Mouse (Mus musculus) MEL (cell line): ENCODE measurements around the gene Wif1. TPM values are rescaled to one million over a fixed set of nuclear protein-coding genes. Genes with fewer than 3 reads are reported as not detected.

Experiments used
- DNase-seq: peaks from one replicate; pipeline ENCODE4 v3.0.0; 2011; ENCODE audit warnings: low read depth, low spot score
- H3K27ac ChIP-seq: 2 replicates; pipeline ENCODE4 v1.5.1; 2012; ENCODE audit warnings: low read depth, mild to moderate bottlenecking, control low read depth, low read length, moderate library complexity; ENCODE audit not compliant: control insufficient read depth
- H3K27me3 ChIP-seq, 2 experiments: fragments of 150-350 bp in 1 of 2; sonication (generic) in 1 of 2; 2 replicates each; pipeline ENCODE4 v1.6.1; 2012; ENCODE audit warnings: low read length in 2 of 2, mild to moderate bottlenecking in 2 of 2, improper control_type of control experiment in 1 of 2, moderate library complexity in 1 of 2; ENCODE audit not compliant: insufficient read depth in 2 of 2, control insufficient read depth in 1 of 2
- H3K36me3 ChIP-seq, 2 experiments: 2 replicates each; pipeline ENCODE4 v1.6.1; 2012 to 2014; ENCODE audit warnings: low read length in 2 of 2, improper control_type of control experiment in 1 of 2, inconsistent platforms in 1 of 2, mild to moderate bottlenecking in 1 of 2; ENCODE audit not compliant: insufficient read depth in 2 of 2, control insufficient read depth in 1 of 2
- H3K4me1 ChIP-seq, 2 experiments: fragments of 150-350 bp in 1 of 2; sonication (generic) in 1 of 2; 2 replicates each; pipeline ENCODE4 v1.6.1; 2012; ENCODE audit warnings: low read length in 2 of 2, improper control_type of control experiment in 1 of 2, mild to moderate bottlenecking in 1 of 2; ENCODE audit not compliant: insufficient read depth in 2 of 2, control insufficient read depth in 1 of 2
- H3K4me3 ChIP-seq, 2 experiments: fragments of 150-350 bp in 1 of 2; sonication (generic) in 1 of 2; 2 replicates each; pipeline ENCODE4 v1.5.1; 2012; ENCODE audit warnings: low read depth in 2 of 2, low read length in 2 of 2, mild to moderate bottlenecking in 2 of 2, moderate library complexity in 2 of 2, control low read depth in 1 of 2, improper control_type of control experiment in 1 of 2; ENCODE audit not compliant: control insufficient read depth in 1 of 2, insufficient read depth in 1 of 2
- H3K79me2 ChIP-seq: 2 replicates; pipeline ENCODE4 v1.6.1; 2012; ENCODE audit warnings: mild to moderate bottlenecking, low read length, moderate library complexity; ENCODE audit not compliant: control insufficient read depth, poor library complexity, insufficient read depth
- H3K9ac ChIP-seq: 2 replicates; pipeline ENCODE4 v1.6.1; 2012; ENCODE audit warnings: low read depth, mild to moderate bottlenecking, control low read depth, low read length, moderate library complexity; ENCODE audit not compliant: control insufficient read depth, poor library complexity, severe bottlenecking
- H3K9me3 ChIP-seq: fragments of 150-350 bp; sonication (generic); replicated peaks from 2 replicates; pipeline ENCODE4 v1.6.1; 2012; ENCODE audit warnings: mild to moderate bottlenecking, low read length, improper control_type of control experiment, moderate library complexity; ENCODE audit not compliant: insufficient read depth
- BHLHE40 ChIP-seq: IDR thresholded peaks from 2 replicates; pipeline ENCODE4 v1.6.1; 2012; ENCODE audit warnings: low read depth, mild to moderate bottlenecking, inconsistent platforms, low read length, improper control_type of control experiment, borderline replicate concordance
- CHD2 ChIP-seq: IDR thresholded peaks from 2 replicates; pipeline ENCODE4 v1.6.1; 2011; ENCODE audit warnings: low read length, improper control_type of control experiment
- E2F4 ChIP-seq: IDR thresholded peaks from 2 replicates; pipeline ENCODE4 v1.6.1; 2011; ENCODE audit warnings: low read depth, low read length, improper control_type of control experiment, borderline replicate concordance
- ELF1 ChIP-seq: IDR thresholded peaks from 2 replicates; pipeline ENCODE4 v1.6.1; 2014; ENCODE audit warnings: low read depth, mild to moderate bottlenecking, inconsistent platforms, low read length, improper control_type of control experiment, moderate library complexity
- GABPA ChIP-seq: IDR thresholded peaks from 2 replicates; pipeline ENCODE4 v1.6.1; 2012; ENCODE audit warnings: low read depth, mild to moderate bottlenecking, inconsistent platforms, low read length, improper control_type of control experiment, moderate library complexity
- KAT2A ChIP-seq: conservative IDR thresholded peaks from 2 replicates; pipeline ENCODE4 v1.6.1; 2012; ENCODE audit warnings: low read depth, low read length, improper control_type of control experiment, inconsistent platforms
- MAFK ChIP-seq: IDR thresholded peaks from 2 replicates; pipeline ENCODE4 v1.6.1; 2011; ENCODE audit warnings: low read depth, mild to moderate bottlenecking, low read length, improper control_type of control experiment, borderline replicate concordance
- MEF2A ChIP-seq: IDR thresholded peaks from 2 replicates; pipeline ENCODE4 v1.6.1; 2014; ENCODE audit warnings: low read depth, mild to moderate bottlenecking, inconsistent platforms, low read length, improper control_type of control experiment; ENCODE audit not compliant: poor library complexity, insufficient replicate concordance, severe bottlenecking; ENCODE audit errors: extremely low read depth
- MXI1 ChIP-seq: IDR thresholded peaks from 2 replicates; pipeline ENCODE4 v1.6.1; 2011; ENCODE audit warnings: mild to moderate bottlenecking, low read depth, low read length, improper control_type of control experiment
- MYC ChIP-seq: IDR thresholded peaks from 2 replicates; pipeline ENCODE4 v1.6.1; 2011; ENCODE audit warnings: low read depth, mild to moderate bottlenecking, low read length, improper control_type of control experiment, moderate library complexity
- POLR2A ChIP-seq, 2 experiments: IDR thresholded peaks; 2 replicates each; pipeline ENCODE4 v1.6.1; 2011 to 2012; ENCODE audit warnings: low read length in 2 of 2, mild to moderate bottlenecking in 2 of 2, control low read depth in 1 of 2, improper control_type of control experiment in 1 of 2, low read depth in 1 of 2, moderate library complexity in 1 of 2; ENCODE audit not compliant: control insufficient read depth in 1 of 2, insufficient read depth in 1 of 2, poor library complexity in 1 of 2
- POLR2AphosphoS5 ChIP-seq: IDR thresholded peaks from 2 replicates; pipeline ENCODE4 v1.6.1; 2012; ENCODE audit warnings: low read depth, borderline replicate concordance, mild to moderate bottlenecking, inconsistent platforms, low read length, moderate library complexity, mixed read lengths
- RAD21 ChIP-seq: IDR thresholded peaks from 2 replicates; pipeline ENCODE4 v1.6.1; 2011; ENCODE audit warnings: mild to moderate bottlenecking, low read depth, low read length, improper control_type of control experiment
- RCOR1 ChIP-seq: IDR thresholded peaks from 2 replicates; pipeline ENCODE4 v1.6.1; 2012; ENCODE audit warnings: low read depth, mild to moderate bottlenecking, inconsistent platforms, low read length, improper control_type of control experiment
- SMC3 ChIP-seq: IDR thresholded peaks from 2 replicates; pipeline ENCODE4 v1.6.1; 2011; ENCODE audit warnings: low read depth, low read length, improper control_type of control experiment
- TAL1 ChIP-seq: IDR thresholded peaks from 2 replicates; pipeline ENCODE4 v1.6.1; 2012; ENCODE audit warnings: mild to moderate bottlenecking, inconsistent platforms, low read length, moderate library complexity, mixed read lengths
- TBP ChIP-seq: IDR thresholded peaks from 2 replicates; pipeline ENCODE4 v1.8.0; 2011; ENCODE audit warnings: low read depth, low read length, improper control_type of control experiment
- USF2 ChIP-seq, 2 experiments: IDR thresholded peaks; 2 replicates each; pipeline ENCODE4 v1.6.1; 2011 to 2012; ENCODE audit warnings: improper control_type of control experiment in 2 of 2, low read length in 2 of 2, borderline replicate concordance in 1 of 2, inconsistent platforms in 1 of 2, low read depth in 1 of 2, mild to moderate bottlenecking in 1 of 2; ENCODE audit not compliant: insufficient read depth in 1 of 2
- ZMIZ1 ChIP-seq: IDR thresholded peaks from 2 replicates; pipeline ENCODE4 v1.6.1; 2012; ENCODE audit warnings: low read depth, mild to moderate bottlenecking, inconsistent platforms, low read length, improper control_type of control experiment, moderate library complexity
- ZNF384 ChIP-seq: IDR thresholded peaks from 2 replicates; pipeline ENCODE4 v1.6.1; 2012; ENCODE audit warnings: low read depth, mild to moderate bottlenecking, inconsistent platforms, low read length, improper control_type of control experiment
- polyA plus RNA-seq, 2 experiments: library from polyadenylated mRNA; stranded (reverse) in 1 of 2; unstranded in 1 of 2; fragments of >175 nt in 1 of 2; fragments of >200 nt in 1 of 2; gene quantifications; 2 replicates each; pipeline versions ENCODE4 v1.2.1 to v1.2.4; 2012; ENCODE audit warnings: low replicate concordance in 2 of 2, low read depth in 1 of 2; ENCODE audit not compliant: insufficient read length in 2 of 2, insufficient read depth in 1 of 2, missing spikeins in 1 of 2
- total RNA-seq: library from RNA; depleted of rRNA; stranded (reverse); fragments of 300-350 nt; gene quantifications from 2 replicates; pipeline ENCODE4 v1.2.3, GENCODE M21; 2012

Wif1 gene
- total and polyA plus RNA-seq, 3 experiments = not detected

GRCm38 (mm10) chr10:121038556-121039284 is 5.0 kb downstream of the Wif1 start:
- no peak for DNase-seq
- peaks cover 0 to 2% of the 10 kb centered on the region in 2 experiments; a peak in 1 of 4 replicates for H3K27me3 ChIP-seq
- H3K27ac ChIP-seq = no peak overlapping the region
- H3K9me3 ChIP-seq = no peaks in the 10 kb centered on the region
- no peaks in the 10 kb centered on the region; a peak in 1 of 4 replicates for H3K4me1 ChIP-seq
- H3K36me3 ChIP-seq = no peaks in the 10 kb centered on the region
- no peaks in the 10 kb centered on the region for H3K79me2 ChIP-seq
- H3K4me3 ChIP-seq = no peak overlapping the region
- H3K9ac ChIP-seq = no peak overlapping the region
- TF ChIP-seq E2F4 (no peak), MAFK (peak; percentile 64; the same call in 1 of the 2 replicates), BHLHE40 (no peak)

- H3K36me3 ChIP-seq = no peaks in the 10 kb centered on the region
- H3K27me3 ChIP-seq = peaks cover 0 to 2% of the 10 kb centered on the region in 2 experiments; a peak in 1 of 4 replicates
- H3K27ac ChIP-seq = no peak overlapping the region
- H3K79me2 ChIP-seq = no peaks in the 10 kb centered on the region
- TF ChIP-seq MYC (no peak), KAT2A (no peak), TAL1 (no peak), ZNF384 (no peak), ELF1 (no peak), TBP (no peak), RAD21 (no peak), ZMIZ1 (no peak), POLR2AphosphoS5 (no peak), GABPA (no peak), CHD2 (no peak), RCOR1 (no peak), USF2 (IDR thresholded peaks at IDR 0.05; ENCODE audit: borderline replicate concordance in 1 of 2, insufficient read depth in 1 of 2, low read depth in 1 of 2, low read length in 2 of 2) (no peak), MXI1 (no peak), SMC3 (no peak), MEF2A (no peak), POLR2A (IDR thresholded peaks at IDR 0.05; ENCODE audit: control insufficient read depth in 1 of 2, insufficient read depth in 1 of 2, low read depth in 1 of 2, low read length in 2 of 2, poor library complexity in 1 of 2) (no peak), E2F4 (no peak)
- no peak overlapping the region for H3K9ac ChIP-seq
- no peak for DNase-seq
- no peaks in the 10 kb centered on the region for H3K9me3 ChIP-seq
- no peak overlapping the region for H3K4me3 ChIP-seq
- no peaks in the 10 kb centered on the region for H3K4me1 ChIP-seq
Observed at GRCm38 (mm10) chr10:121040911-121041310, 7.2 kb downstream of the Wif1 start.
